Mouse (Mus musculus): ENCODE results near the gene Tns1.

- TF ChIP-seq CTCF (IDR thresholded peaks at IDR 0.05) = peak; percentile 68
- peak; percentile 93 for TF ChIP-seq EP300 (IDR thresholded peaks at IDR 0.05)
These were observed 157.6 kb downstream of the Tns1 start for GRCm38 (mm10) chr1:73966411-73967238.

Measured in lung, postnatal 0 days (tissue).